Mouse (Mus musculus) kidney, adult 2 months (tissue): ENCODE measurements at regions not wholly inside any gene's neighbourhood (a gene's known extent, or its start where the extent isn't known, plus 50 kb on each side); places are given as distances from the start of the nearest gene placed in this dataset.

Experiments used
- CTCF ChIP-seq: fragments of 200-500 bp; conservative IDR thresholded peaks from 2 replicates; pipeline ENCODE4 v1.5.1; 2011; ENCODE audit warnings: low read depth, mild to moderate bottlenecking, control low read depth, low read length, moderate library complexity, mixed read lengths; ENCODE audit not compliant: insufficient read depth, insufficient read length
- POLR2A ChIP-seq: fragments of 200-500 bp; IDR thresholded peaks from one replicate; pipeline ENCODE4 v1.6.1; 2011; ENCODE audit warnings: low read depth, low read length, control low read depth

- TF ChIP-seq CTCF (no peak), POLR2A (no peak)
Observed at GRCm38 (mm10) chr3:42214624-42215276, 472.3 kb downstream of the D3Ertd751e start.
